Mouse (Mus musculus) kidney, embryonic 16.5 days (tissue): ENCODE results near the gene Pde4a. TPM values are rescaled to one million over a fixed set of nuclear protein-coding genes. Genes with fewer than 3 reads are reported as not detected.

Source experiments
- ATAC-seq: fragments of 200-750 bp; cut with Nextera tagmentation; 2 replicates; pipeline ENCODE4 v1.8.0; 2017; ENCODE audit warnings: moderate TSS enrichment; ENCODE audit not compliant: low FRiP score, low TSS enrichment
- H3K27ac ChIP-seq: fragments of 300-500 bp; sonication (generic); 2 replicates; pipeline ENCODE4 v1.5.1; 2014; ENCODE audit warnings: low read length
- H3K27me3 ChIP-seq: fragments of 300-500 bp; sonication (generic); 2 replicates; pipeline ENCODE4 v1.6.1; 2014; ENCODE audit warnings: low read length, control low read depth, mixed read lengths; ENCODE audit not compliant: insufficient read depth
- H3K36me3 ChIP-seq: fragments of 300-500 bp; sonication (generic); 2 replicates; pipeline ENCODE4 v1.6.1; 2014; ENCODE audit warnings: low read length, control low read depth, mixed read lengths; ENCODE audit not compliant: insufficient read depth
- H3K4me1 ChIP-seq: fragments of 300-500 bp; sonication (generic); 2 replicates; pipeline ENCODE4 v1.6.1; 2014; ENCODE audit warnings: low read length, control low read depth, mixed read lengths; ENCODE audit not compliant: insufficient read depth
- H3K4me2 ChIP-seq: fragments of 300-500 bp; sonication (generic); replicated peaks from 2 replicates; pipeline ENCODE4 v1.6.1; 2014; ENCODE audit warnings: low read depth, low read length
- H3K4me3 ChIP-seq: fragments of 300-500 bp; sonication (generic); 2 replicates; pipeline ENCODE4 v1.5.1; 2014; ENCODE audit warnings: mild to moderate bottlenecking, low read length
- H3K9ac ChIP-seq: fragments of 300-500 bp; sonication (generic); replicated peaks from 2 replicates; pipeline ENCODE4 v1.6.1; 2014; ENCODE audit warnings: low read length
- H3K9me3 ChIP-seq: fragments of 300-500 bp; sonication (generic); 2 replicates; pipeline ENCODE4 v1.6.1; 2016; ENCODE audit warnings: low read length, control low read depth
- WGBS: fragments of 180-500 bp; shearing (Covaris S2); extraction: QIAGEN DNeasy Blood & Tissue Kit; methylation state at CpG from one replicate; pipeline ENCODE4 v1.1.7; 2014; 5-methylcytosine and 5-hydroxymethylcytosine counted together
- polyA plus RNA-seq: library from polyadenylated mRNA; unstranded; fragments of >200 nt; fragmentation: Nextera tagmentation; extraction: Ambion mirVana; gene quantifications from 2 replicates; pipeline ENCODE4 v1.2.1, GENCODE M21; 2015

Pde4a gene
- polyA plus RNA-seq, 1 experiment from 2014 or later, result 14.3 TPM

DNA sequence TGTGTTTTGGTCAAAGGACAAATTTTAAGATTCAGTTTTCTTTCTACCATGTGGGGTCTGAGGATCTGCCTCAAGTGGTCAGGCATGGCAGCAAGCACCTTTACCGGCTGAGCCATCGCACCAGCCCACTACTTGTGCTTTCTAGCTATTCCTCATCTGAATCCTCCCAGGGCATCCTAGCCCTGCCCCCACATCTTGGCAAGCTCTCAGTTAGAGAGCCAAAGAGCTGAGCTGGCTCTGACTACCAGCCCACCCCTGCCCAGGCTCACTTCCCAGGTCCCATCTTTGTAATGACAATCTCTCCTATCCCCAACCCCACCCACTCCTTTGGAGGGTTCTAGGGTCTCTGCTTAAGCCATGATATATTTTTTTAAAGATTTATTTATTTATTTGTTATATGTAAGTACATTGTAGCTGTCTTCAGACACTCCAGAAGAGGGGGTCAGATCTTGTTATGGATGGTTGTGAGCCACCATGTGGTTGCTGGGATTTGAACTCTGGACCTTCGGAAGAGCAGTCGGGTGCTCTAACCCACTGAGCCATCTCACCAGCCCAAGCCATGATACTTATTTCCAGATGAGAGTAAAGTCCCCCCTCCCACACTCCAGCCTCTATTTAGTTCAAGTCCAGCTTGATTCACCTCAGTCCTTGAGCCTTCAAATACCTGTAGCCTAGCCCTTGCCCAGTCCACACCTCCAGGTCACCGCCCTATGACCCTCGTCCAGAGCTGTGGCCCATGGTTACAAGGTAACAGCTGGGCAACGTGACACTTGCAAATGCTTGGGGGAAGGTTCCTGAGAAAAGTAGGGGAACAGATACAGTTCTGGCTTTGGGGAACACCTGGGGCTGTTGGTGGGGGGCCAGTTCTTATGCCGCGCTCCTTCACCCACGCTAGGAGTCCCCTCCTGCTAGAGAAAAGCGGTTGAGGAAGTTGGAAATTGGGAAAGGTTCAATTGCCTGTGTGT lies 2.1 kb upstream of the Pde4a start:
- Histone ChIP-seq H3K4me2 (peak overlapping the region; percentile 92), H3K9me3 (no peaks in the 10 kb centered on the region; the same call in 1 of the 2 replicates), H3K27me3 (peaks cover 50% of the 10 kb centered on the region), H3K27ac (no peak overlapping the region), H3K4me3 (no peak overlapping the region), H3K9ac (no peak overlapping the region), H3K4me1 (peaks cover 45% of the 10 kb centered on the region), H3K36me3 (no peaks in the 10 kb centered on the region)
- WGBS, result 37% methylated on average over 11 of the region's 11 CpGs
- no peak for ATAC-seq

DNA sequence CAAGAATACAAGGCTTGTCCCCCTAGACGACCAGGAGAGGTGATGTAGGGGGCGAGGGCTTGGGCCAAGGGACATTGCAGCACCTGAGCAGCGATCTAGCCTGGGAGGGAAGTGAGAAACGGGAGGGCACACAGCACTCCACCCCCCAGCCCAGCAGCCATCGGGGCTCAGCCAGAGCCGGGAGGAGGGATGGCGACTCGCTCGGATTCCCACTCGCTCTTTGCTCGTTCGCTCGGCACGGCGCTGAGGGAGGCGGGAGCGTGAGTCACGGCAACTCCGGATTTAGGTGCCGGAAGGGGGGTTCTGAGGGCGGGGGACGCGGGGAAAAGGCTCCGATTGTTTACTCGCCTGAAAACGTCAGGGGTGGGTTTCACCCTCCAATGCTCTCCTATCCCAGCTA lies 1.4 kb upstream of the Pde4a start:
- H3K4me3 ChIP-seq, result peak overlapping the region; percentile 26
- H3K4me2 ChIP-seq, result peak overlapping the region; percentile 92
- H3K27me3 ChIP-seq, result peaks cover 50% of the 10 kb centered on the region
- H3K4me1 ChIP-seq, result peaks cover 49% of the 10 kb centered on the region
- H3K9ac ChIP-seq, result no peak overlapping the region
- under 1% methylated on average over 26 of the region's 26 CpGs for WGBS
- no peak overlapping the region for H3K27ac ChIP-seq
- H3K36me3 ChIP-seq, result no peaks in the 10 kb centered on the region
- no peaks in the 10 kb centered on the region for H3K9me3 ChIP-seq
- ATAC-seq, result no peak

DNA sequence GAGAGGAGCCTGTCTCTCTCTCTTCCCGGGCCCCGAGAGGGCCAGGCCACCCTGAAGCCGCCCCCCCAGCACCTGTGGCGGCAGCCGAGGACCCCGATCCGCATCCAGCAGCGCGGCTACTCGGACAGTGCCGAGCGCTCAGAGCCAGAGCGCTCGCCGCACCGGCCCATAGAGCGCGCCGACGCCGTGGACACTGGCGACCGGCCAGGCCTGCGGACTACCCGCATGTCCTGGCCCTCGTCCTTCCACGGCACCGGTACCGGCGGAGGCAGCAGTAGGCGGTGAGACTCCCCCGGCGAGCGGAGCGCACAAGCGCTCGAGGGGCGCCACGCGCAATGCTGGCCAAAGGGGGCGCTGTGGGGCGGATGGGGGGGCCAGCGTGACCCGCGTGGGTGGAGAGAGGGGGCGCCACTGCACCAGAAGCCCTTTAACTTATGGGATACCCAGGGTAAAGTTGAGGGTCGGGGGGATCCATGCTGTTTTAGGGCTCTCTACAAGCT lies 488 bp downstream of the Pde4a start:
- H3K27me3 ChIP-seq, result peaks cover 50% of the 10 kb centered on the region
- H3K9ac ChIP-seq, result peak overlapping the region; percentile 68

DNA sequence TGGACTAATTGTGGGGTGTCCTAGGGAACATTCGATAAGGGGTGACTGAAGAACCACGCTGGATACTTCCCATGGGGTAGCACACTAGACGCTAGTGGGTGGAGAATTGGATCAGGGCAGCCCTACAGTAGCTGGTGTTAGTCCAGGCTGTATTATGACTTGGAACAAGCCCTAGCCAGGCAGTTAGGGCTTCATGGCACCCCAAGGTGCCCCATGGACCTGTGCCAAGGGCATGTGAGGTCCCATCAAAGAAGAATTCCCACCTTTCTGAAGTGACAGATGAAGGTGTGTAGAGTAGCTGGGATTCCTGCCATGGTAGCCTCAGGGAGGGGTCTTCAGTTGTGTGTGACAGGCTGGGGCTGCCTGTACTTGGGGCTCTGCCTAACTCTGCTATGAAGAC lies 1.0 kb downstream of the Pde4a start:
- H3K36me3 ChIP-seq, result no peaks in the 10 kb centered on the region
- H3K27ac ChIP-seq, result no peak overlapping the region
- peaks cover 47% of the 10 kb centered on the region for H3K4me1 ChIP-seq
- H3K4me3 ChIP-seq, result peak overlapping the region; percentile 59
- no peak overlapping the region for H3K9ac ChIP-seq
- ATAC-seq, result no peak
- WGBS, result 37% methylated on average over 3 of the region's 3 CpGs
- H3K4me2 ChIP-seq, result peak overlapping the region; percentile 92
- no peaks in the 10 kb centered on the region for H3K9me3 ChIP-seq
- peaks cover 50% of the 10 kb centered on the region for H3K27me3 ChIP-seq

More for the DNA sequence above, 488 bp downstream of the Pde4a start:
- Histone ChIP-seq H3K9me3 (no peaks in the 10 kb centered on the region), H3K4me2 (peak overlapping the region; percentile 92), H3K4me1 (peaks cover 49% of the 10 kb centered on the region), H3K36me3 (no peaks in the 10 kb centered on the region), H3K4me3 (peak overlapping the region; percentile 59), H3K27ac (no peak overlapping the region)
- WGBS, result under 1% methylated on average over 45 of the region's 47 CpGs
- ATAC-seq, result no peak

DNA sequence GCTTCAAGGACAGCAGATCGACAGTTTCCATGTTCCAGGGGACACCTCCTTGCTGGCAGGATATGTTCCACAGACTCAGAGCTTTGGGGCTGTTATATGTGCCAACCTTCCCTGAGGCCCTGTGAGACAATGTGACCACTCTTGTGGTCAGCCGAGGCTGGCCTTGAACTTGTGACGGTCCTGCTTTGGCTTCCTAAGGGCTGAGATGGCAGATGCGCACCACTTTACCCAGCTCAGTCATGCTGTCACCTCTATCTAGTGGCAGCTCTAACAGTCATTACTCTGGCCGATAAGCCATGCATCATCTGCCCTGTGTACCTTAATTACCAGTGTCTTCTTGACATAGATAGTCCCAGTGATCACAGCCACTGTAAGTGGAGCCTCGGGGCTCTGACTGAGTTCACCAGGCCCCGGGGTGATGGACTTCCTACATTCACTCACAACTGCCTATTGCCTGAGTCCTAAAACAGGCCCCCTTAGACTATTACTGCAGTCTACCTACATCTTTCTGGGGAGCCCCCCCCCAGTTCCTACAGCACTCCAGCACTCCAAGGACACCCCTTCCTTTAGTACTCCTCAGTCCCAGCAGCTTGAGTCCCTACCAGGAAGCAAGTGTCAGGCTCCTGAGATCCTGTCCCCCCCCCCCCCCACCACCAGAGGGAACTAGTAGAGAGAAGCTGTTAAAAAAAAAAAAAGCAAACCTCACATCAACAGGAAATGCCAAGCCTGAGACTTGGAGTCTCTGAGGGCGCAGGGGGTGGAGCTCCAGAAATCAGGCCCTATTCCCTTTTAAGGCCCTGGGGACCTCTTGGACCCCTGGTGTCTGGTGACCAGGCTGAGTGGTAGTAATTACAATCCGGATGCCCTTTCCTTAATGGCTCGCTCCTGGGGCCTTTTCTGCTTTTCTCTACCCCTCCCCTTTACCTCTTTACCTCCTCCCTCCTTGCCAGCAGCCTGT lies 1.9 kb downstream of the Pde4a start:
- Histone ChIP-seq H3K9ac (peak overlapping the region; percentile 64), H3K4me2 (peak overlapping the region; percentile 52), H3K4me1 (peaks cover 46% of the 10 kb centered on the region), H3K36me3 (no peaks in the 10 kb centered on the region), H3K9me3 (no peaks in the 10 kb centered on the region), H3K27me3 (peaks cover 44% of the 10 kb centered on the region), H3K4me3 (peak overlapping the region; percentile 37), H3K27ac (peak overlapping the region; percentile 94)
- no peak for ATAC-seq
- 46% methylated on average over 10 of the region's 10 CpGs for WGBS

DNA sequence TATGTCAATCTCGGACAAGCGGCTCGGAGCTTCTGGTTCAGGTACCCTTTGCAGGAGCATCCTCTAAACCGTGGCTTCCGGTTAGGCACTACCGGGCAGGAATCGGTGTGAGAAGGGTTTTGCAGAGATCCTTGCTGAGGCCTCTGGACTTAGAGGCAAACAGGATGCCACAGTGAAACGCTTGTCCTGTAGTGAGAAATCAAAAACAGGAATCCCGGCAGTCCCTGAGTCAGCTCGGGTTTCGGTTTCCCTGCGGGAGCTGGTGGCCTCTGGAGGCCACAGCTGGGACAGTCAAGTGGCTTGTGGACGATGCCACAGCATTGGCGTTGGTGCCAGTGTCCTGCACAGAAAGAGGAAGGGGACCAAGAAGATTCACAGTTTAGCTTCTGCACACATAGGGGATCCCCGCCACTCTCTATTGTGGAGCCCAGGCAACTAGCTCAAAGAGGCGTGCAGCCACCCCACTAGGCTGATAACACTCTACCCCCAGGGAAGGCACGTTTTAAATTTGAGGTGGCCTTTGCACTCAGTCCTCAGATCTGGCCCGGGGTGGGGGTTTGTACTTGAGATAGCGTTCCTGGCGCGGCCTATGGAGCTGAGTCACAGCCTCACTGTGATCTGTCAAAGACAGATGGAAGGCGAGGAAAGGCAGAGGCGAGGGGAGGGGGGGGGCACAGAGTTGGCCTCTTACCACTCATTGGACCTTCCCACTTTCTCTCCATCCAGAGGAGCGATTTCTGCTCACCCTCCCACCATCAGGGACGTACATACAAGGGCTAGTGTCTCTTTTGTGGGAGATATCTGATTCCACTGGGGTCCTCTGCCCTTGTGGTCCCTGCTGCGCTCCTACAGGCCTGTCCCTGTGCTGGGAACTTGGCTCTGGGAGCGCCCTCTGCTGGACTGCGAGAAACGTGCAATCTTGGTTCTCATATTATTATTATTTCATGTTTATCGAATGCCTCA lies 2.9 kb downstream of the Pde4a start:
- Histone ChIP-seq H3K4me3 (peak overlapping the region; percentile 37), H3K27me3 (peaks cover 36% of the 10 kb centered on the region), H3K9me3 (no peaks in the 10 kb centered on the region), H3K9ac (peak overlapping the region; percentile 64), H3K4me1 (peaks cover 46% of the 10 kb centered on the region), H3K27ac (peak overlapping the region; percentile 94), H3K4me2 (peak overlapping the region; percentile 52), H3K36me3 (no peaks in the 10 kb centered on the region)
- ATAC-seq, result peak; percentile 55; the same call in 1 of the 2 replicates
- WGBS, result 8% methylated on average over 30 of the region's 30 CpGs

DNA sequence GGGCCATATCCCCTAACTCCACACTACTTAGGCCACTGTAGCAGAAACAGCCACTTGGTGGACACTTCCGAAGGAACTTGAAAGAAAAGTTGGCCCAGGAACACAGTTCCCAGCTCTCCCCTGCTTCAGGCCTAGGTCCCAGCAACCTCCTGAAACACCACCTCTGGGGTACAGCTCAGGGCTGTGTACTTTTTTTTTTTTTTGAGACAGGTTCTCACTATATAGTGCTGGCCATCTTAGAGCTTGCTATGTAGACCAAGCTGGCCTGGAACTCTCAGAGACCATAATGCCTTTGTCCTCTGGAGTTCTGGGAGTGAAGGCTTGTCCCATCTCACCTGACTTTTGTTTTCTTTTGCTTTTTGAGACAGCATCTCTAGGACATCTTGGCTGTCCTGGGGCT lies 3.6 kb downstream of the Pde4a start:
- Histone ChIP-seq H3K9ac (no peak overlapping the region), H3K36me3 (no peaks in the 10 kb centered on the region), H3K9me3 (no peaks in the 10 kb centered on the region), H3K4me3 (no peak overlapping the region), H3K27me3 (peaks cover 29% of the 10 kb centered on the region), H3K4me1 (peaks cover 41% of the 10 kb centered on the region), H3K27ac (no peak overlapping the region), H3K4me2 (no peak overlapping the region)
- WGBS, result 50% methylated on average over 1 of the region's 1 CpGs
- no peak for ATAC-seq

DNA sequence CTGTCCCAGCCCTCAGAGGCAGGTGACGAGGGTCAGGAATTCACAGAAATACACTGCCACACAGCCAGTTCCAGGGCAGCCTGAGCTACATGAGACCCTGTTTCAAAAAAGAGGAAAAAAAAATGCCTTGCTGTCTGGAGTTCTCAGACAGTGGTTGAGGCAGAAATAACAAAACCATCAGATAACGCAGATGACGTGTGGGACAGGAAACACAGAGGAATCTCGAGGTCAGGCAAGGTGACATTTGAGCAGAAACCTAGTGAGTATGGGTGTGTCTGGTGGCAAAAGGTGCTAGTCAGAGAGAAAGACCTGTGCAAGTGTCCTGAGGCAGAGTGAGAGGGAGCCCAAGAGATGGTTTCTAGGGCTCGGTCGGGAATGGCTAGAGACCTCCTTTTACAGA lies 6.8 kb downstream of the Pde4a start:
- no peak for ATAC-seq
- no peak overlapping the region for H3K4me3 ChIP-seq
- peaks cover 12% of the 10 kb centered on the region for H3K4me1 ChIP-seq
- 73% methylated on average over 6 of the region's 6 CpGs for WGBS
- no peaks in the 10 kb centered on the region for H3K27me3 ChIP-seq
- H3K9me3 ChIP-seq, result no peaks in the 10 kb centered on the region
- no peak overlapping the region for H3K9ac ChIP-seq
- no peak overlapping the region for H3K4me2 ChIP-seq
- H3K36me3 ChIP-seq, result no peaks in the 10 kb centered on the region
- no peak overlapping the region for H3K27ac ChIP-seq

DNA sequence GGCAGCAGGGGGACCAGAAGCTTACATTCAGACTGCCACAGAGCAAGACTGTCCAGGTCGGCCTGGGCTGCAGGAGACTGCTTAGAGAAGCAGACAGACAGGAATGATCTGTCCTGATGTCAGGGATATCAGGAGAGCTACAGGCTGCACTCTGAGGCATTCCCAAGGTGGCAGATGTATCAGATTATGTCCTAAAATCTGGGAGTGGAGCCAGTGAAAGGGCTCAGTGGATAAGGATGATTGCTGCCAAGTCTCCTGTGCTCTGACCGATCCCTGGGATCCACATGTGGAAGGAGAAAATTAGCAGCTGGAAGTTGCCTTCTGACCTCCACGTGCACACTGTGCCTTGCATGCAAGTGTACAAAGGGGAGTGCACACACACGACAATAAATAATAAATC lies 14.9 kb downstream of the Pde4a start:
- H3K27ac ChIP-seq, result no peak overlapping the region
- no peak overlapping the region for H3K4me3 ChIP-seq
- WGBS, result 44% methylated on average over 4 of the region's 4 CpGs
- ATAC-seq, result no peak
- no peak overlapping the region for H3K4me2 ChIP-seq
- no peaks in the 10 kb centered on the region for H3K36me3 ChIP-seq
- H3K9me3 ChIP-seq, result no peaks in the 10 kb centered on the region
- no peak overlapping the region for H3K9ac ChIP-seq
- H3K4me1 ChIP-seq, result peaks cover 28% of the 10 kb centered on the region
- no peaks in the 10 kb centered on the region for H3K27me3 ChIP-seq
